Mouse (Mus musculus) intestine, postnatal 0 days (tissue): ENCODE results near the gene Tbp. TPM values are rescaled to one million over a fixed set of nuclear protein-coding genes. Genes with fewer than 3 reads are reported as not detected.
"Not testable (repeated sequence)": the region's sequence is repeated elsewhere in the genome, so short reads cannot be mapped to it uniquely, and the experiment has no call there.

Experiments
- ATAC-seq: fragments of 200-750 bp; cut with Nextera tagmentation; 2 replicates; pipeline ENCODE4 v1.8.0; 2017; ENCODE audit warnings: mild to moderate bottlenecking, moderate TSS enrichment, moderate library complexity
- H3K27ac ChIP-seq: fragments of 300-500 bp; sonication (generic); 2 replicates; pipeline ENCODE4 v1.5.1; 2014; ENCODE audit warnings: mild to moderate bottlenecking, low read depth, low read length, moderate library complexity
- H3K27me3 ChIP-seq: fragments of 300-500 bp; sonication (generic); replicated peaks from 2 replicates; pipeline ENCODE4 v1.6.1; 2014; ENCODE audit warnings: low read length, mixed read lengths; ENCODE audit not compliant: control insufficient read depth, insufficient read depth
- H3K36me3 ChIP-seq: fragments of 300-500 bp; sonication (generic); 2 replicates; pipeline ENCODE4 v1.6.1; 2014; ENCODE audit warnings: mild to moderate bottlenecking, moderate library complexity; ENCODE audit not compliant: control insufficient read depth, insufficient read depth
- H3K4me1 ChIP-seq: fragments of 300-500 bp; sonication (generic); replicated peaks from 2 replicates; pipeline ENCODE4 v1.6.1; 2014; ENCODE audit warnings: antibody characterized with exemption, low read length, mixed read lengths; ENCODE audit not compliant: control insufficient read depth, insufficient read depth
- H3K4me2 ChIP-seq: fragments of 300-500 bp; sonication (generic); replicated peaks from 2 replicates; pipeline ENCODE4 v1.6.1; 2014; ENCODE audit warnings: low read depth, mild to moderate bottlenecking, moderate library complexity
- H3K4me3 ChIP-seq: fragments of 300-500 bp; sonication (generic); 2 replicates; pipeline ENCODE4 v1.5.1; 2014; ENCODE audit warnings: low read depth, low read length
- H3K9ac ChIP-seq: fragments of 300-500 bp; sonication (generic); 2 replicates; pipeline ENCODE4 v1.6.1; 2014; ENCODE audit warnings: mild to moderate bottlenecking, low read depth, low read length
- H3K9me3 ChIP-seq: fragments of 300-500 bp; sonication (generic); 2 replicates; pipeline ENCODE4 v1.6.1; 2016; ENCODE audit warnings: mixed run types; ENCODE audit not compliant: control insufficient read depth
- CTCF ChIP-seq: sonication (generic); IDR thresholded peaks from 2 replicates; pipeline ENCODE4 v1.5.1; 2016; ENCODE audit warnings: low read depth, mild to moderate bottlenecking, control low read depth, antibody characterized with exemption, moderate library complexity
- WGBS: fragments of 180-500 bp; shearing (Covaris S2); extraction: QIAGEN DNeasy Blood & Tissue Kit; methylation state at CpG from one replicate; pipeline ENCODE4 v1.1.7; 2014; 5-methylcytosine and 5-hydroxymethylcytosine counted together
- polyA plus RNA-seq: library from polyadenylated mRNA; unstranded; fragments of >200 nt; fragmentation: Nextera tagmentation; extraction: Ambion mirVana; gene quantifications from 2 replicates; pipeline ENCODE4 v1.2.1, GENCODE M21; 2015

Tbp gene
- polyA plus RNA-seq, 1 experiment from 2014 or later: 21.7 TPM

DNA sequence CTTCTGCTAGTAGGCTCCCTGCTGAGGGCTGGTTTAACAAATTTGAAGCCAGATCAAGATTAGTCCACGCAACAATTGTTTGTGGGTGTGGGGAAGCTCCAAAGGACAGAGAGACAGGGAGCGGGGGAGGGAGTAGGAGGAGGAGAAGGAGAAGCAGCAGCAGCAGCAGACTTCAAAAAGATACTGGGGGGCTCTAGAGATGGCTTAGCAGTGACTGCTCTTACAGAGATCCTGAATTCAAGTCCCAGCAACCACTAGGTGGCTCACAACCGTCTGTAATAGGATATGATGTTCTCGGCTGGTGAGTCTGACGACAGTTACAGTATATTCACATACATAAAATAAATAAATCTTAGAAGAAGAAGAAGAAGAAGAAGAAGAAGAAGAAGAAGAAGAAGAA lies 30.5 kb downstream of the Tbp start:
- Histone ChIP-seq H3K36me3 (no peaks in the 10 kb centered on the region), H3K4me1 (0 out of 2 replicates have a peak, but pooled peaks cover 8% of the 10 kb centered on the region), H3K4me3 (no peak overlapping the region), H3K27me3 (peaks cover 2% of the 10 kb centered on the region; the same call in 1 of the 2 replicates), H3K4me2 (no peak overlapping the region), H3K27ac (no peak overlapping the region), H3K9ac (no peak overlapping the region), H3K9me3 (no peaks in the 10 kb centered on the region)
- no peak for ATAC-seq
- 24% methylated on average over 5 of the region's 5 CpGs for WGBS
- peak; percentile 67 for TF ChIP-seq CTCF

DNA sequence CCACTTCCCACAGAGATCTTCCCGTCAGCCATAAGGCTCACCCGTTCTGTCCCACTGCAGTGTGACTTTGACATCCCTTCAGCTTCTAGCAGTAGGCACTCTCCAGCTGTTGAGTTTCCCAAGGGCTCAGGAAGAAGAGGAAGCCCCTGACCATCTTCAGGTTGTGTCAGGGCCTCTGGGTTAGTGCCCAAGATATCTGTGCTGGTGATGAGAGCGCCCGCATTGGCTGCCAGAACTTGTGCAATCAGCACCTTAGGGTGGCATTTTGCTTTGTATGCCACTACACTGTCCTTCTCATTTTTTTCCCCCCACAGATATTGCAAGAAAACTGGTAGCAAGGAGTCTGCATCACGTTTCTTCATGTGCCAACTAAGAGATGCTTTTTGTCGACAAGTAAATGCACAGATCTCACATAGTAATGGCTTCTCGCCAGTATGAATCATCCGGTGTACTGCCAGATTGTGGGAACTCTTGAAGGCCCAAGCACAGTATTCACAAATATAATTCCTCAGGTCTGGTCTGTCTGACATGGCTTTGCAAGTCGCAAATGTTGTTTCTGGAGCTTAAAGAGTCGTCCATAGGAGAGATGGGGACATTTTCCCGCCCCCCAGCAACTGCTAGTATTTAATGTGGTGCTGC lies 35.6 kb downstream of the Tbp start:
- H3K4me1 ChIP-seq: no peaks in the 10 kb centered on the region
- ATAC-seq: no peak
- H3K27ac ChIP-seq: no peak overlapping the region
- no peak overlapping the region for H3K4me3 ChIP-seq
- peaks cover 20% of the 10 kb centered on the region; the same call in 1 of the 2 replicates for H3K27me3 ChIP-seq
- H3K9ac ChIP-seq: no peak overlapping the region
- H3K36me3 ChIP-seq: no peaks in the 10 kb centered on the region
- TF ChIP-seq CTCF: no peak
- no peaks in the 10 kb centered on the region for H3K9me3 ChIP-seq
- WGBS: 68% methylated on average over 11 of the region's 11 CpGs
- no peak overlapping the region for H3K4me2 ChIP-seq

DNA sequence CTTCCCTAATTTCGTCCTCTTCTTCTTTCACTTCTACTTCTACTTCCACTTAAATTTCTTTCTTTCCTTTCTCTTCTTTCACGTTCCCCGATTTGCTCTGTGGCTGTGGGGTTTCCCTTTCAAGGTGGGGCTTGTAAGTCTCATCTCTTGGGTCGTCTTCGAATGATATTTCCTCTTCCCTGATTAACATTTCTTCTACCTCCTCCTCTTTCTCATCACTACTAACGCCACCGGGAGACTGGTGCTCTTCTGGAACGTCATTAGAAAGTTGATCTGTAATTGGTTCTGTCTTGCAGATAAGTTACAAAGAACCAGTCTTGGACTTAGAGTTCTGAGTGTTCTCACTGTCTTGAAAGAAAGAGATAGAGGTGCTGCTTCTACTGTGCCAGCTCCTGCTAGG lies 36.3 kb downstream of the Tbp start:
- no peak overlapping the region for H3K9ac ChIP-seq
- ATAC-seq: no peak
- peak overlapping the region; percentile 46 for H3K4me3 ChIP-seq
- H3K36me3 ChIP-seq: no peaks in the 10 kb centered on the region
- no peak overlapping the region for H3K27ac ChIP-seq
- WGBS: 14% methylated on average over 8 of the region's 8 CpGs
- no peak for TF ChIP-seq CTCF
- H3K4me1 ChIP-seq: no peaks in the 10 kb centered on the region
- H3K4me2 ChIP-seq: peak overlapping the region; percentile 80
- peaks cover 20% of the 10 kb centered on the region; the same call in 1 of the 2 replicates for H3K27me3 ChIP-seq
- H3K9me3 ChIP-seq: no peaks in the 10 kb centered on the region

DNA sequence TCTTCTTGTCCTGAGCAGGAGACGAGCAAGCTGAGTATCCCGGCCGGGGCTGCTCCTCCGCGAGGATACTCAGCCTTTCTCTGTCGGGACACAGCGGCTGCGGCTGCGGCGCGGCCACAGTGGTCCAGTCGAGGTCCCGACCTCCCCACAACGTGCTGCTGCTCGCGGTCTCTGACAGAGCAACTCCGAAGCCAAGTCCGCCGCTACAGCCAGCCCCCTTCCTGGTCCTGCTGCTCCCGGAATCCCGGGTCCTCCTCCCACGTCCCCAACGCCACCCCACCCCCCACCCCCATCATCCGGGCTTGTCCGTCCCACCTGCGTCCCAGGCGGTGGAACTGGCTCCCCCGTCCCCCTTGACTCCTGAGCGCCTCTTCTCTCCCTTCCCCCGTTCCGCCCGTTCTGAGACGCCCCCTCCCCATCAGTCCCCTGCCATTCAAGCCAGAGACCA lies 36.8 kb downstream of the Tbp start:
- Histone ChIP-seq H3K4me1 (no peaks in the 10 kb centered on the region), H3K4me3 (peak overlapping the region; percentile 46), H3K27me3 (peaks cover 20% of the 10 kb centered on the region; the same call in 1 of the 2 replicates), H3K9me3 (no peaks in the 10 kb centered on the region), H3K4me2 (peak overlapping the region; percentile 80), H3K27ac (no peak overlapping the region), H3K36me3 (no peaks in the 10 kb centered on the region), H3K9ac (no peak overlapping the region)
- no peak for TF ChIP-seq CTCF
- ATAC-seq: no peak
- WGBS: 1% methylated on average over 33 of the region's 33 CpGs

DNA sequence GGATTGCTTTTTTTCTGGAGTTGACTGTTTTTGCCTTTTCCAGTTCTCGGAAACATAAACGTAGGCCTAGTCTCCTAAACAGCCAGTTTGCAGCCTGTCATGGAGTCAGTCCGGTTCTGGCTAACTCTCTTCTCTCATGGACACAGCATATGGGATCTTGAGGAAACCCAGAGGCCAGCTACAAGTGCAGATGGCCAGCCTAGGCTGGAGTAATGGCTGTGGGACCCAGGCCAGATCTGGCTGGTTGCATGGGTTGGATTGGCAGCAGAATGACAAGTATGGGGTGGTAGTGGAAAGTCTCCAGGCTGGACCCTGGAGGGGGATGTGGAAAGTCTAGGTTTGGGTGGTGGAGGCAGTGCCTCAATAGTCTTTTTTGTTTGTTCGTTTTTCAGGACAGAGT lies 40.6 kb downstream of the Tbp start:
- Histone ChIP-seq H3K4me1 (no peaks in the 10 kb centered on the region), H3K27me3 (peaks cover 16% of the 10 kb centered on the region; the same call in 1 of the 2 replicates), H3K27ac (no peak overlapping the region), H3K9me3 (no peaks in the 10 kb centered on the region), H3K36me3 (no peaks in the 10 kb centered on the region), H3K9ac (no peak overlapping the region), H3K4me2 (no peak overlapping the region), H3K4me3 (no peak overlapping the region)
- no peak for TF ChIP-seq CTCF
- no peak for ATAC-seq
- WGBS: 71% methylated on average over 4 of the region's 4 CpGs

DNA sequence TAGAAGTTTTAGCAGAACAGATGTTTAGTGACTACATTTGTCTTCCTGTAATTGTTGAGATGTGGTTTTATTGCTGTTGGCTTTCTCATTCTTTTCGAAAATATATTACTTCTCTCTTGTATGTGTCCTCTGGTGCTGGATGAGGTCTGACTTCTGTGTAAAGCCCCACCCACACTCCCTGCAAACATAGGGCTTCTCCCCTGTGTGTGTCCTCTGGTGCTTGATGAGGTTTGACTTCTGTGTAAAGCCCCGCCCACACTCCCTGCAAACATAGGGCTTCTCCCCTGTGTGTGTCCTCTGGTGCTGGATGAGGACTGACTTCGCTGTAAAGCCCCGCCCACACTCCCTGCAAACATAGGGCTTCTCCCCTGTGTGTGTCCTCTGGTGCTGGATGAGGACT lies 44.2 kb downstream of the Tbp start:
- H3K4me2 ChIP-seq, H3K4me3 ChIP-seq, H3K9ac ChIP-seq, H3K27me3 ChIP-seq, ATAC-seq, H3K9me3 ChIP-seq, H3K36me3 ChIP-seq, H3K4me1 ChIP-seq, H3K27ac ChIP-seq: not testable (repeated sequence)
- WGBS: 61% methylated on average over 4 of the region's 4 CpGs
